Mouse (Mus musculus) midbrain, embryonic 14.5 days (tissue): ENCODE measurements at regions not wholly inside any gene's neighbourhood (a gene's known extent, or its start where the extent isn't known, plus 50 kb on each side); places are given as distances from the start of the nearest gene placed in this dataset.
"Not testable (repeated sequence)": the region's sequence is repeated elsewhere in the genome, so short reads cannot be mapped to it uniquely, and the experiment has no call there.

Experiments used
- ATAC-seq: fragments of 200-750 bp; cut with Nextera tagmentation; 2 replicates; pipeline ENCODE4 v1.8.0; 2017; ENCODE audit warnings: moderate number of reproducible peaks, moderate library complexity; ENCODE audit not compliant: low FRiP score, low TSS enrichment
- DNase-seq: peaks from one replicate; pipeline ENCODE4 v3.0.0-alpha.2; 2015
- H3K27ac ChIP-seq: fragments of 300-500 bp; sonication (generic); replicated peaks from 2 replicates; pipeline ENCODE4 v1.5.1; 2014; ENCODE audit warnings: mild to moderate bottlenecking, low read depth, low read length, moderate library complexity
- H3K27me3 ChIP-seq: fragments of 300-500 bp; sonication (generic); 2 replicates; pipeline ENCODE4 v1.6.1; 2014; ENCODE audit warnings: low read length, control low read depth, mixed read lengths; ENCODE audit not compliant: control insufficient read depth, insufficient read depth
- H3K36me3 ChIP-seq: fragments of 300-500 bp; sonication (generic); 2 replicates; pipeline ENCODE4 v1.6.1; 2014; ENCODE audit warnings: low read length, control low read depth; ENCODE audit not compliant: control insufficient read depth, insufficient read depth
- H3K4me1 ChIP-seq: fragments of 300-500 bp; sonication (generic); 2 replicates; pipeline ENCODE4 v1.6.1; 2014; ENCODE audit warnings: mild to moderate bottlenecking, antibody characterized with exemption, low read length, control low read depth; ENCODE audit not compliant: control insufficient read depth, insufficient read depth
- H3K4me2 ChIP-seq: fragments of 300-500 bp; sonication (generic); 2 replicates; pipeline ENCODE4 v1.6.1; 2014; ENCODE audit warnings: mild to moderate bottlenecking, low read length, moderate library complexity
- H3K4me3 ChIP-seq: fragments of 300-500 bp; sonication (generic); replicated peaks from 2 replicates; pipeline ENCODE4 v1.5.1; 2014; ENCODE audit warnings: low read depth, low read length
- H3K9ac ChIP-seq: fragments of 300-500 bp; sonication (generic); replicated peaks from 2 replicates; pipeline ENCODE4 v1.6.1; 2014; ENCODE audit warnings: mild to moderate bottlenecking, low read length, moderate library complexity
- H3K9me3 ChIP-seq: fragments of 300-500 bp; sonication (generic); 2 replicates; pipeline ENCODE4 v1.6.1; 2016; ENCODE audit warnings: low read length, control low read depth, mixed read lengths; ENCODE audit not compliant: control insufficient read depth
- WGBS: fragments of 180-500 bp; shearing (Covaris S2); extraction: QIAGEN DNeasy Blood & Tissue Kit; methylation state at CpG from one replicate; pipeline ENCODE4 v1.1.7; 2014; 5-methylcytosine and 5-hydroxymethylcytosine counted together

GRCm38 (mm10) chr2:107117564-107117963, 58.1 kb upstream of the Fshb start:
- DNase-seq = no peak
- Histone ChIP-seq H3K36me3 (no peaks in the 10 kb centered on the region), H3K9ac (no peak overlapping the region), H3K4me1 (no peaks in the 10 kb centered on the region), H3K4me3 (no peak overlapping the region), H3K9me3 (no peaks in the 10 kb centered on the region), H3K27ac (no peak overlapping the region), H3K27me3 (no peaks in the 10 kb centered on the region), H3K4me2 (no peak overlapping the region)
- WGBS = 95% methylated on average over 6 of the region's 6 CpGs
- no peak for ATAC-seq

- DNase-seq (no peak), ATAC-seq (no peak)
- H3K27me3 ChIP-seq = no peaks in the 10 kb centered on the region
- no peak overlapping the region for H3K9ac ChIP-seq
- WGBS = 90% methylated on average over 9 of the region's 9 CpGs
- no peaks in the 10 kb centered on the region for H3K36me3 ChIP-seq
- H3K4me3 ChIP-seq = no peak overlapping the region
- no peaks in the 10 kb centered on the region for H3K9me3 ChIP-seq
- H3K4me1 ChIP-seq = no peaks in the 10 kb centered on the region
- no peak overlapping the region for H3K4me2 ChIP-seq
- H3K27ac ChIP-seq = no peak overlapping the region
Observed at GRCm38 (mm10) chr2:107118711-107119474, 59.4 kb upstream of the Fshb start.

DNA sequence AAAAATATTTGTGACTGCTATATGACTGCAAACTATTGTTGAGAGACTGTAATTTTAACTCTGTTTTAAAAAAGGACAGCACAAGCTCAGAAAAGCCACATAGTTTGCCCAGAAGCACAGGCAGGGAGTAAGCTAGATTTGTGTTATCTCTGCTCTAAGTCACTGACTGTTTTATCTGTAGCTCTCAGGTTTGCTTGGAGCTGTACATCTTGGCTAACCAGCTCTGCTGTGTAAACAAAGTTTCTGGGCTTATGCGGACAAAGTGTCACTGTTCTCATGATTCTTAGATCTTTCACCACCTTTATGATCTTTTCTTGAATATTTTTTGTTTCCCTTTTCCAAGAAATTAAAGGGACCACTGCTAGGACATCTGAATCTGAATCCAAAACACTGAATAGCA, 60.2 kb upstream of the Fshb start:
- DNase-seq = no peak
- Histone ChIP-seq H3K9ac (no peak overlapping the region), H3K4me1 (no peaks in the 10 kb centered on the region), H3K4me2 (no peak overlapping the region), H3K27me3 (no peaks in the 10 kb centered on the region), H3K27ac (no peak overlapping the region), H3K4me3 (no peak overlapping the region), H3K9me3 (no peaks in the 10 kb centered on the region), H3K36me3 (no peaks in the 10 kb centered on the region)
- ATAC-seq = no peak
- 95% methylated on average over 1 of the region's 1 CpGs for WGBS

GRCm38 (mm10) chr2:107133186-107133585, 73.7 kb upstream of the Fshb start:
- ATAC-seq = no peak
- Histone ChIP-seq H3K4me2 (no peak overlapping the region), H3K27ac (no peak overlapping the region)

GRCm38 (mm10) chr2:107149317-107149716, 89.9 kb upstream of the Fshb start:
- no peak overlapping the region for H3K9ac ChIP-seq
- H3K4me2 ChIP-seq = no peak overlapping the region
- H3K4me1 ChIP-seq = no peaks in the 10 kb centered on the region
- no peak for ATAC-seq
- H3K27ac ChIP-seq = no peak overlapping the region
- no peak overlapping the region for H3K4me3 ChIP-seq
- H3K9me3 ChIP-seq = no peaks in the 10 kb centered on the region
- DNase-seq = no peak
- H3K36me3 ChIP-seq = no peaks in the 10 kb centered on the region
- 86% methylated on average over 2 of the region's 2 CpGs for WGBS
- no peaks in the 10 kb centered on the region for H3K27me3 ChIP-seq

More at GRCm38 (mm10) chr2:107133186-107133585, 73.7 kb upstream of the Fshb start:
- no peak overlapping the region for H3K9ac ChIP-seq
- H3K4me3 ChIP-seq = no peak overlapping the region
- H3K36me3 ChIP-seq = no peaks in the 10 kb centered on the region
- no peaks in the 10 kb centered on the region for H3K4me1 ChIP-seq
- no peaks in the 10 kb centered on the region for H3K9me3 ChIP-seq
- H3K27me3 ChIP-seq = no peaks in the 10 kb centered on the region
- no peak for DNase-seq

DNA sequence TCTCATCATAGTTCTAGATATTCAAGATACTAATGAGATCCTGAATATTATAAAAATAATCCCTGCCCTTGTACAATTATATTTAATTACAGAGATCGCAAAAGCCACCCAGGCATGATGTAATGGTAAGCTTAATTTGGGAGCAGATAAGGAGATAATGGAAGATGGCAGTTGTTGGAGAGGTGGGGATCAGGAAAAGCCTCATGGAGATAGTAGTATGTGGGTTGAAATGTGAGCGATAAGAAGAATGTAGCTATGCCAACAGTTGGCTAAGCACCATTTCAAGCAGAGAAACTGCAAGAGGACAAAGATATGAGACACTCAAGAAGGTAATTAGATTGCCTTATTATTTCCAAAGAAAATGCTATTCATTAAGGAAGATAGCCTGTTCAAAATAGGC, 90.4 kb upstream of the Fshb start:
- ATAC-seq = no peak
- no peak for DNase-seq
- Histone ChIP-seq H3K36me3 (no peaks in the 10 kb centered on the region), H3K4me2 (no peak overlapping the region), H3K27ac (no peak overlapping the region), H3K4me3 (no peak overlapping the region), H3K9me3 (no peaks in the 10 kb centered on the region), H3K4me1 (no peaks in the 10 kb centered on the region), H3K27me3 (no peaks in the 10 kb centered on the region), H3K9ac (no peak overlapping the region)
- 93% methylated on average over 2 of the region's 2 CpGs for WGBS

- Histone ChIP-seq H3K9ac (no peak overlapping the region), H3K36me3 (no peaks in the 10 kb centered on the region), H3K4me2 (no peak overlapping the region), H3K9me3 (no peaks in the 10 kb centered on the region), H3K4me3 (no peak overlapping the region), H3K27ac (no peak overlapping the region), H3K27me3 (no peaks in the 10 kb centered on the region), H3K4me1 (no peaks in the 10 kb centered on the region)
- ATAC-seq = no peak
- 86% methylated on average over 3 of the region's 3 CpGs for WGBS
- DNase-seq = no peak
Observed at GRCm38 (mm10) chr2:107150373-107150772, 90.9 kb upstream of the Fshb start.

- no peak for DNase-seq
- Histone ChIP-seq H3K36me3 (no peaks in the 10 kb centered on the region), H3K9ac (no peak overlapping the region), H3K27ac (no peak overlapping the region), H3K4me3 (no peak overlapping the region), H3K9me3 (no peaks in the 10 kb centered on the region), H3K4me2 (no peak overlapping the region), H3K4me1 (no peaks in the 10 kb centered on the region), H3K27me3 (no peaks in the 10 kb centered on the region)
- ATAC-seq = no peak
Observed at GRCm38 (mm10) chr2:107151878-107152277, 92.4 kb upstream of the Fshb start.

DNA sequence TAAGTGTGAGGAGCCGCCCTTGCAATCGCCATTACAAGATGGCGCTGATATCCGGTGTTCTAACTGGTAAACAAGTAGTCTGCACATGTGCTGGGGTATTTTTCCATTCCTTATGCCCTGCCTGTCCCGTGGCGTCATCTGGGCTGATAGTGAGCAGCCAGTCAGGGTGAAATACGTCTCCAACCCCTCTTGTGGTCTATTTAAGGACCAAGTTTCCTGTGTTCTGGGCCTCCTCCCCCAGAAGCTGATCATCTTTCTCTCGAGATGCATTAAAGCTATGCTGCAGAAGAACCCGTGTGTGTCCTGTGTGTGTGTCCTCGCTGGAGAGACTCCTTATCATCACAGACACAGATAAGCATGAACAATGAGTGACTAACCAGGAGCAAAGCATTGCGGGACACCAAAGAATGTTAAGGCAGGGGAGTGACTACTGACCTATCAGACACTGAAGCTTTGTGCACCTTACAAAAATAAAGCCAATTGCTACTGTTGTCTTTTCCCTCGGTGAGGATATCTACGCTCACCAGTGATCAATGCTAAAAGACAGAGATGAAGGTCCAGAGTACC, 99.5 kb upstream of the Fshb start:
- 92% methylated on average over 13 of the region's 13 CpGs for WGBS
- H3K27me3 ChIP-seq, H3K9me3 ChIP-seq, H3K9ac ChIP-seq, H3K36me3 ChIP-seq, H3K4me2 ChIP-seq, DNase-seq, ATAC-seq, H3K27ac ChIP-seq, H3K4me3 ChIP-seq, H3K4me1 ChIP-seq: not testable (repeated sequence)
